Mouse (Mus musculus): Measurements from ENCODE around the gene Sohlh2. TPM values are rescaled to one million over a fixed set of nuclear protein-coding genes. Genes with fewer than 3 reads are reported as not detected.

Sohlh2 gene
- total and polyA plus RNA-seq, 2 experiments from 2014 or later, result not detected

DNA sequence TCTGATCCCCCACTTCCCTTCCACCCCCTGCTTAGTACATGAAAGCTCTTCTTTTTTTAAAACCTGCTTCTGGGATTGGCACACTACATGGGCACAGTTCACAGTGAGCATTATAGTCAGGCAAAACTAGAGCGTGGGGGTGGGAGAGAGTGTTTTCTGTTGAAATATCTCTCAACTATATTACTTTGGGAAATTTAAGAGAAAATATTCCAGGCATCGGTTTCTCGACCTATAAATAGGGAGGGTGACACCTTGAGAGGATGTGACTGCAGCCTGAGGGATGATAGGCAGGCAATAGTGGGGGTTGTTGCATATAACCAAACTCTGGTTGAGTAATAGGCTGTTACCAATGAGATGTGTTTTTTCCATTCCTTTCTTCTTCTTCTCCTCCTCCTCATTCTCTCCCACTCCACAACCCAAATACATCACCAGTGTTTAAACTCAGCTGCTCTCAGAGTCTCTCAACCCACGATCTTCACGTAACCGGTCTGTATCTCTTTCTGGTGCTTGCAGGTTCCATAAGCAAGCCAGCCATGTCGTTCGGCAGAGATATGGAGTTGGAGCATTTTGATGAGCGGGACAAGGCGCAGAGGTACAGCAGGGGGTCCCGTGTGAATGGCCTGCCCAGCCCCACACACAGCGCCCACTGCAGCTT, 64.9 kb downstream of the Sohlh2 start:
- Histone ChIP-seq H3K27ac (ENCODE audit: low read depth, low read length) (no peak overlapping the region), H3K4me1 (ENCODE audit: insufficient read depth) (peaks cover 30% of the 10 kb centered on the region), H3K27me3 (ENCODE audit: insufficient read depth, low read length) (no peaks in the 10 kb centered on the region), H3K4me3 (ENCODE audit: low read depth, low read length) (no peak overlapping the region), H3K9me3 (ENCODE audit: low read length) (no peaks in the 10 kb centered on the region), H3K36me3 (ENCODE audit: insufficient read depth) (peaks cover 26% of the 10 kb centered on the region), H3K4me2 (ENCODE audit: low read depth) (no peak overlapping the region), H3K9ac (no peak overlapping the region)
- WGBS, result 90% methylated on average over 12 of the region's 12 CpGs
- no peak for DNase-seq
- no peak for TF ChIP-seq CTCF (IDR thresholded peaks at IDR 0.05; ENCODE audit: low read depth)
- ATAC-seq, result no peak

DNA sequence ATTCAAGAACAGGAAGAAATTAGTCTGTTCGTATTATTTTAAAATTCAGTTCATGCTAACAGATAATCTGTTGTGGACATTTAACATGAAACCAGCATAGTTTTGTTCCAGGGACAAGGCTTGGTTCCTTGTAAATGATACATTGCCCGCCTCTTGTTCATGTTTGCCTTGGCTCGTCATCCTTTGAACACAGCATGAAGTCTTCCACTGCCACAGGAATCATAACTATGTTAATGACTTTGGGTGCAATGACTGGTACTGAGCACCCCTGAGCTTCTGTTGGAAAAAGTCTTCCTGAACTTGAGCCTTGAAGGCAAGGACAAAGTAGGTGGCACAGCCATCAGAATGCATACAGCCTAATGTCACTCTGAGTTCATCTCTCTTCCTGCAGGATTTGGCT, 66.2 kb downstream of the Sohlh2 start:
- WGBS, result 67% methylated on average over 3 of the region's 3 CpGs
- no peak for TF ChIP-seq CTCF (IDR thresholded peaks at IDR 0.05; ENCODE audit: low read depth)
- Histone ChIP-seq H3K4me1 (ENCODE audit: insufficient read depth) (peaks cover 27% of the 10 kb centered on the region), H3K9ac (no peak overlapping the region), H3K36me3 (ENCODE audit: insufficient read depth) (peaks cover 29% of the 10 kb centered on the region), H3K4me2 (ENCODE audit: low read depth) (no peak overlapping the region), H3K27ac (ENCODE audit: low read depth, low read length) (no peak overlapping the region), H3K4me3 (ENCODE audit: low read depth, low read length) (no peak overlapping the region), H3K27me3 (ENCODE audit: insufficient read depth, low read length) (no peaks in the 10 kb centered on the region), H3K9me3 (ENCODE audit: low read length) (no peaks in the 10 kb centered on the region)
- DNase-seq (no peak), ATAC-seq (no peak)

GRCm38 (mm10) chr3:55248508-55248907, 66.7 kb downstream of the Sohlh2 start:
- H3K9me3 ChIP-seq (ENCODE audit: low read length), result no peaks in the 10 kb centered on the region
- H3K36me3 ChIP-seq (ENCODE audit: insufficient read depth), result peaks cover 31% of the 10 kb centered on the region
- no peaks in the 10 kb centered on the region for H3K27me3 ChIP-seq (ENCODE audit: insufficient read depth, low read length)
- H3K27ac ChIP-seq (ENCODE audit: low read depth, low read length), result no peak overlapping the region
- peaks cover 27% of the 10 kb centered on the region for H3K4me1 ChIP-seq (ENCODE audit: insufficient read depth)
- peak; percentile 81 for ATAC-seq
- no peak overlapping the region for H3K4me2 ChIP-seq (ENCODE audit: low read depth)
- TF ChIP-seq CTCF (IDR thresholded peaks at IDR 0.05; ENCODE audit: low read depth), result no peak
- 22% methylated on average over 6 of the region's 6 CpGs for WGBS
- H3K9ac ChIP-seq, result no peak overlapping the region
- no peak overlapping the region for H3K4me3 ChIP-seq (ENCODE audit: low read depth, low read length)
- peak; percentile 72 for DNase-seq

DNA sequence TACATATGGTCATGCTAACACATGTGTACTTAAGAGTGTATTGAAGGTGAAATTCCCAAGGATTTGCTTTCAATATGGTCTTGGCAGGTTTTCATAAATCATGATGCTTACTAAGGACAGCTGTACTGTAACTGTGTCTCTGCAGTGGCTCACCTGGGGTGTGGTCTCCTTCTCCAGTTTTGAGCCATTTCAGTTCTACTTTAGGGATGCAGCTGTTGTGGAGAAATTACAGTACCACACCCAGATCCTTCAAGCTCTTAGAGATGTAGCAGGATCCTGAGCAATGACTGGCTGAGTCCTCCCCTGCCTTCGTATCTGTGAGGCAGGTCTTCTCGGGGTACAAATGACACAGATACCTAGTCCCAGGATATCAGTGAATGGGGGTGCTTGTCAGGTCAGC, 68.8 kb downstream of the Sohlh2 start:
- Histone ChIP-seq H3K9me3 (ENCODE audit: low read length) (no peaks in the 10 kb centered on the region), H3K4me3 (ENCODE audit: low read depth, low read length) (no peak overlapping the region), H3K27me3 (ENCODE audit: insufficient read depth, low read length) (no peaks in the 10 kb centered on the region), H3K36me3 (ENCODE audit: insufficient read depth) (peaks cover 37% of the 10 kb centered on the region), H3K27ac (ENCODE audit: low read depth, low read length) (no peak overlapping the region), H3K4me1 (ENCODE audit: insufficient read depth) (peaks cover 19% of the 10 kb centered on the region), H3K9ac (no peak overlapping the region), H3K4me2 (ENCODE audit: low read depth) (no peak overlapping the region)
- WGBS, result 81% methylated on average over 2 of the region's 2 CpGs
- ATAC-seq (no peak), DNase-seq (no peak)
- TF ChIP-seq CTCF (IDR thresholded peaks at IDR 0.05; ENCODE audit: low read depth), result no peak

Small RNAs within 50 kb of the gene (microRNA-seq; reads per million reads assigned to microRNA genes)
- gene Gm22029, result 0 reads per million in 2 experiments

Other genes with a start within 250 kb of the Sohlh2 start
- gene Ccna1, start 126.5 kb upstream of the Sohlh2 start, total RNA-seq (2014; rRNA removed), result 2.2 and 3.1 TPM in 2 replicates
- gene Ccna1, start 126.5 kb upstream of the Sohlh2 start, polyA plus RNA-seq (2015; fragmentation: Nextera tagmentation; extraction: Ambion mirVana), result 4.3 and 5.6 TPM in 2 replicates
- gene Spg20, start 69.9 kb upstream of the Sohlh2 start, total RNA-seq (2014; rRNA removed), result 14.1 and 14.7 TPM in 2 replicates
- gene Spg20, start 69.9 kb upstream of the Sohlh2 start, polyA plus RNA-seq (2015; fragmentation: Nextera tagmentation; extraction: Ambion mirVana), result 6.5 and 9.2 TPM in 2 replicates
- gene Ccdc169, start 44.7 kb upstream of the Sohlh2 start, total RNA-seq (2014; rRNA removed), result 0.08 TPM in 1 of 2 replicates, not detected in the other
- gene Ccdc169, start 44.7 kb upstream of the Sohlh2 start, polyA plus RNA-seq (2015; fragmentation: Nextera tagmentation; extraction: Ambion mirVana), result 0.06 TPM in 1 of 2 replicates, not detected in the other
- 311 and 347 TPM in 2 replicates for gene Dclk1, start 60.3 kb downstream of the Sohlh2 start, total RNA-seq (2014; rRNA removed)
- 143 and 219 TPM in 2 replicates for gene Dclk1, start 60.3 kb downstream of the Sohlh2 start, polyA plus RNA-seq (2015; fragmentation: Nextera tagmentation; extraction: Ambion mirVana)